1 mouse cellular context compared by ENCODE assay signal in genomic region chr5:117115836-117116366, GRCm38 (mm10).
TF ChIP-seq lines count a peak whose summit lies in the region.

Gene Suds3 (minus strand): TSS chr5:117116113.

TF ChIP-seq in CH12.LX, 34 proteins besides CTCF, POLR2A, EP300 and RAD21 (continued from another document):
- TF ChIP-seq POLR2AphosphoS2 (IDR thresholded peaks at IDR 0.05; ENCODE audit: low read depth, low read length) (no peak), ZMIZ1 (IDR thresholded peaks at IDR 0.05; ENCODE audit: low read depth, low read length) (no peak), E2F4 (IDR thresholded peaks at IDR 0.05; ENCODE audit: insufficient replicate concordance, low read depth, low read length) (no peak), NRF1 (IDR thresholded peaks at IDR 0.05; ENCODE audit: low read depth, low read length) (peak; percentile 57), MAZ (IDR thresholded peaks at IDR 0.05; ENCODE audit: low read depth, low read length) (peak; percentile 68; the same call in 1 of the 2 replicates), BHLHE40 (IDR thresholded peaks at IDR 0.05; ENCODE audit: low read depth, low read length) (peak; percentile 45; the same call in 1 of the 2 replicates), CHD2 (IDR thresholded peaks at IDR 0.05; ENCODE audit: low read length) (peak; percentile 80), CHD1 (IDR thresholded peaks at IDR 0.05; ENCODE audit: low read depth, low read length) (no peak)
